Mouse (Mus musculus) stomach, embryonic 15.5 days (tissue): ENCODE data around the gene St3gal3. TPM values are rescaled to one million over a fixed set of nuclear protein-coding genes. Genes with fewer than 3 reads are reported as not detected.

Experiments
- ATAC-seq: fragments of 200-750 bp; cut with Nextera tagmentation; 2 replicates; pipeline ENCODE4 v1.8.0; 2017; ENCODE audit warnings: low read depth, moderate number of reproducible peaks, moderate TSS enrichment; ENCODE audit not compliant: insufficient read depth, low FRiP score
- H3K27ac ChIP-seq: fragments of 300-500 bp; sonication (generic); 2 replicates; pipeline ENCODE4 v1.5.1; 2015; ENCODE audit warnings: mild to moderate bottlenecking, inconsistent platforms
- H3K27me3 ChIP-seq: fragments of 300-500 bp; sonication (generic); replicated peaks from 2 replicates; pipeline ENCODE4 v1.6.1; 2015; ENCODE audit warnings: inconsistent platforms
- H3K36me3 ChIP-seq: fragments of 300-500 bp; sonication (generic); 2 replicates; pipeline ENCODE4 v1.6.1; 2015; ENCODE audit warnings: inconsistent platforms
- H3K4me1 ChIP-seq: fragments of 300-500 bp; sonication (generic); 2 replicates; pipeline ENCODE4 v1.6.1; 2015; ENCODE audit warnings: inconsistent platforms
- H3K4me2 ChIP-seq: fragments of 300-500 bp; sonication (generic); 2 replicates; pipeline ENCODE4 v1.6.1; 2015; ENCODE audit warnings: mild to moderate bottlenecking, inconsistent platforms
- H3K4me3 ChIP-seq: fragments of 300-500 bp; sonication (generic); replicated peaks from 2 replicates; pipeline ENCODE4 v1.5.1; 2015; ENCODE audit warnings: inconsistent platforms
- H3K9ac ChIP-seq: fragments of 300-500 bp; sonication (generic); 2 replicates; pipeline ENCODE4 v1.6.1; 2015; ENCODE audit warnings: inconsistent platforms
- H3K9me3 ChIP-seq: fragments of 300-500 bp; sonication (generic); 2 replicates; pipeline ENCODE4 v1.6.1; 2016; ENCODE audit warnings: inconsistent platforms
- WGBS: fragments of 180-500 bp; shearing (Covaris S2); methylation state at CpG from one replicate; pipeline ENCODE4 v1.1.7; 2015; 5-methylcytosine and 5-hydroxymethylcytosine counted together
- polyA plus RNA-seq: library from polyadenylated mRNA; unstranded; fragments of >200 nt; fragmentation: Nextera tagmentation; extraction: Ambion mirVana; gene quantifications from 2 replicates; pipeline ENCODE4 v1.2.1, GENCODE M21; 2015

St3gal3 gene
- polyA plus RNA-seq, 1 experiment from 2014 or later = 6.4 TPM

DNA sequence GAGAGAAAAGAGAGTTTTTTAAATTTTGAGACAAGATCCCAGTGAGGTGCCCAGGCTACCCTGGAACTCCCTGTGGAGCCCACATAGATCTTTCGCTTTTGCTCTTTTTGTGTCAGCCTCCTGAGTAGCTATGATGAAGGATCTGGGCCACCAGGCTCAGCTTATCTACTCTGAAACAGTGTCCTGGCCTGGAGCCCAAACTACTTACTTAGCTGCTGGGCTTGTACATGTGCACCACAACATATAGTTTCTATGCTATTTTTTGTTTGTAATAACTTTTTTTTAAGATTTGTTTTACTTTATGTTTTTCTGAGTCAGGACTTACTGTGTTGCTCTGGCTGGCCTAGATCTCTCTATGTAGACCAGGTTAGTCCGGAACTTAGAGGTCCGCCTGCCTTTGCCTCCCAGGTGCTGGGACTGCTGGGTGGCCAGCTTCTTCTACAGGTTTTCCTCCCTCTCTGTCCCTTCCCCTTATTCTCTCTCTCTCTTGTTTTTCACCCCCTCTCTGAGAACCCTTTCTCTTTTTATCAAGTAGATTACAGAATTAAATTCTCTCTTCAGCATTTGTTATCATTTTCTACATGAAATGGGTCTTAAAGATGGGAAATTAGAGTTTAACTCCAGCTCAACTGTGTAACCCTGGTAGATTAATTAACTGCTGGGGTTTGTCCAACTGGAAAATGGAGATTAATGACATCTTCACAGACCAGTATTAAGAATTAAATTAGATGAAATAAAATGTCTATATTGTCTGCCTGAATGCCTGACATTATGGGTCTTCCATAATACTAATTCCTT, 29.3 kb downstream of the St3gal3 start:
- ATAC-seq = no peak
- no peaks in the 10 kb centered on the region for H3K9me3 ChIP-seq
- H3K27me3 ChIP-seq = no peaks in the 10 kb centered on the region
- H3K4me1 ChIP-seq = peaks cover 10% of the 10 kb centered on the region
- no peak overlapping the region for H3K4me3 ChIP-seq
- no peak overlapping the region for H3K9ac ChIP-seq
- H3K4me2 ChIP-seq = no peak overlapping the region
- H3K27ac ChIP-seq = no peak overlapping the region
- H3K36me3 ChIP-seq = no peaks in the 10 kb centered on the region
- WGBS = 93% methylated on average over 3 of the region's 3 CpGs

DNA sequence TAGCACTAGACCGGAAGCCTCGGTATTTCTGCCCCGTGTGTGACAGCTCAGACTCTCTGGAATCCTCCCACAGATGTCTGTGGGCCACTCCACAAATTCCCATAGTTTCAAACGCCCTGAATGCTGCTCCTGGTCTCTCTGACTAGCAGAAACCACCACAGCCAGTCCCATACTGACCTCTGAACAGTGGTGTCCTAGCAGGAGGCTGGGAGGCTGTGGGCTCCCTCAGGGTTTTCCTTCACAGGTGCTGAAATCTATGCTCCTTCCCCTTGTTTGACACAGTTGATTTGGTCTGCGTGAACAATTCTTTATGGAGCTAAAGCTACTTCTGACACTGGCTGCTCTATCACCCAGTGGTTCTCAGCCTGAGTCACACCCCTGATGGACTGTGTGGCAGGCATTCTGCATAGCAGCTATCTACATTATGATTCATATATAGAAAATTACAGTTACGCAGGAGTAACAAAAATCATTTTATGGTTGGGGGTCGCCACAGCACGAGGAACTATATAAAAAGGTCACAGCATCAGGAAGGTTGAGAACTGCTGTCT, 31.4 kb downstream of the St3gal3 start:
- H3K27ac ChIP-seq = no peak overlapping the region
- H3K9me3 ChIP-seq = no peaks in the 10 kb centered on the region
- H3K9ac ChIP-seq = no peak overlapping the region
- no peaks in the 10 kb centered on the region for H3K4me1 ChIP-seq
- no peak overlapping the region for H3K4me3 ChIP-seq
- no peak for ATAC-seq
- no peak overlapping the region for H3K4me2 ChIP-seq
- H3K27me3 ChIP-seq = no peaks in the 10 kb centered on the region
- 81% methylated on average over 8 of the region's 8 CpGs for WGBS
- no peaks in the 10 kb centered on the region for H3K36me3 ChIP-seq

DNA sequence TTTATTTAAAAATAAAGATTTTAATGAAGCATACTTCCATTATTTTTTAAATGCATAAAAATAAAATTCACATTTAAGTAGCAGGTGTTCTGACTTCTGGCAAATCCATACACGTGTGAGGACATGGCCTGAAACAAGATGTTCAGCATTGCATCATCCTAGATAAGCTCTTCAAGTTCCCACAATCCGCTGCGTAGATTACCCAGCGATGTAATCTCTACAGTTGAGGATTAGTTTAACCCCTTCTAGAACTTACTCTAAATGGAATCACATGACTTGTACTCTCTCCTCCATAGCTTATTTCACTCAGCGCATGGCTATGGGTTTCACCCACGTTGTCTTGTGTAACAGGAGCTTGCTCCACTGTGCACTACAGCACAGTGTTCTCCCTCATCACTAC, 33.2 kb downstream of the St3gal3 start:
- Histone ChIP-seq H3K36me3 (no peaks in the 10 kb centered on the region), H3K9me3 (no peaks in the 10 kb centered on the region), H3K4me2 (no peak overlapping the region), H3K4me1 (no peaks in the 10 kb centered on the region), H3K27ac (no peak overlapping the region), H3K27me3 (no peaks in the 10 kb centered on the region), H3K4me3 (no peak overlapping the region), H3K9ac (no peak overlapping the region)
- 77% methylated on average over 6 of the region's 6 CpGs for whole genome bisulfite sequencing
- no peak for ATAC-seq

DNA sequence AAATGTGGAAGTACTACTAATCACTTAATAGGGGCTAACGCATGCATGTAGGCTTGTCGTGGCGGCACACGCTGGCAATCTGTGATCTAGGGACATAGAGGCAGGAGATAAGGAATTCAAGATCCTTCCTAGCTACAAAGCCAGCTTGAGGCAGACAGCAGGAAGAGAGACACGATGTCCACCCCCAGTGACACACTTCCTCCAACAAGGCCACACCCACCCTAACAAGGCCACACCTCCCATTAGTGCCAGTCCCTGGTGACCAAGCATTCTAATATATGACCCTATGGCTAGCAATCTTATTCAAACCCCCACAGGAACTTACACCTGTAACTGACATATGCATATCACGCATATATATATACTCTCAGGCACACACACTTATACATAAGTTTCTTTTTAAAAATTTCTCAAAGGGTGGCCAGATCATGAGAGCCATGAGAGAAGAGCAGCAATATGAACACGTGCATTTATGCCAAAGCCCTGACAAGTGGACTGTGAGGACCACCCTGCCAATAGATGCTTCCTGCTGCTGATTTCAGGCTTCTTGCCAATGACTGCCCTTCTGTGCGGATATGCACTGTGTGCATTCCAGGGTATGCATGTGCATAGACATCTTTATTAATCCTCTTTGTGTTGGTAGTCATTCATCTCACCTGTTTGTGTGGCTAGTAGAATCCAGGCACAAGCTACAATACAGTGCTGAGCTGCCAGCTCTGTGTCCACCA, 34.9 kb downstream of the St3gal3 start:
- no peaks in the 10 kb centered on the region for H3K27me3 ChIP-seq
- no peaks in the 10 kb centered on the region for H3K4me1 ChIP-seq
- H3K9me3 ChIP-seq = no peaks in the 10 kb centered on the region
- H3K36me3 ChIP-seq = no peaks in the 10 kb centered on the region
- no peak overlapping the region for H3K4me2 ChIP-seq
- H3K9ac ChIP-seq = no peak overlapping the region
- no peak overlapping the region for H3K4me3 ChIP-seq
- 86% methylated on average over 8 of the region's 8 CpGs for WGBS
- no peak overlapping the region for H3K27ac ChIP-seq
- ATAC-seq = no peak

DNA sequence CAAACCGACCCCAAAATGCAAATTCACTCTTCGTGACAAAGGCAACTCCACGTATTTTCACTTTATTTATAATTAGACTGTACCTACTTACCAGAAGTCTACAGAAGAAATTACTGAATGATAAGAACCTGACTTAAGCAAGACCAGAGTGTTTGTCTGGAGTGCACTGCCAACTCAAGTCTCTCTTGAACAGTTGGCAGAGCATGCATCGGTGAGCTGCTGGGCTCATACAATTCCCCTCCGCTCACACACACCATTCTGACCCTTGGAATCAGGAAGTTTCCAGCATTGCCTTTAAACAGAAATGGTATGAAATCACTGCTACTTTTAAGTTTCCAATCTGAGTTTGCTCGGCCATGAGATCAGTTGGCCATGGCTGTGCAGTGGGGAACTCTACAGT, 36.1 kb downstream of the St3gal3 start:
- Histone ChIP-seq H3K36me3 (no peaks in the 10 kb centered on the region), H3K27ac (no peak overlapping the region), H3K9ac (no peak overlapping the region), H3K9me3 (no peaks in the 10 kb centered on the region), H3K4me2 (no peak overlapping the region), H3K27me3 (no peaks in the 10 kb centered on the region), H3K4me1 (no peaks in the 10 kb centered on the region), H3K4me3 (no peak overlapping the region)
- no peak for ATAC-seq
- WGBS = 90% methylated on average over 6 of the region's 6 CpGs

DNA sequence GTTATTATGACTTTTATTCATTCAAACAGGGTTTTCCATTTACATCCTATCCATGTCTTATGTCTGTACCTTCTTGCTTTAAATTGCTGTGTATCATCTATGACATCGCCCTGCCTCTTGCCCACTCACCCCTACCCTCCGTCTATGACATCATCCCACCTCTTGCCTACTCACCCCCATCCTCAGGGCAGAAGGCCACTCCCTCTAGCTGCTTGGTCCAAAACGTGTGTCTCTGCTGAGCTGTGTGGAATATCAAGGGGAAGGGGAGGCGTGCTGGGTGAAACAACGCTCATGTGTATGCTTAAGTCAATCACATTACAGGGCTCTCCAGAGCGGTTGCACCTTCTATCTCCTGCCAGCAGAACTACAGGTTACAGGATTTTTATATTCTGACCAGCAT, 38.6 kb downstream of the St3gal3 start:
- no peak overlapping the region for H3K27ac ChIP-seq
- ATAC-seq = no peak
- no peak overlapping the region for H3K4me3 ChIP-seq
- H3K4me2 ChIP-seq = no peak overlapping the region
- no peaks in the 10 kb centered on the region for H3K9me3 ChIP-seq
- H3K4me1 ChIP-seq = no peaks in the 10 kb centered on the region
- H3K36me3 ChIP-seq = no peaks in the 10 kb centered on the region
- H3K27me3 ChIP-seq = no peaks in the 10 kb centered on the region
- WGBS = 71% methylated on average over 6 of the region's 6 CpGs
- H3K9ac ChIP-seq = no peak overlapping the region

DNA sequence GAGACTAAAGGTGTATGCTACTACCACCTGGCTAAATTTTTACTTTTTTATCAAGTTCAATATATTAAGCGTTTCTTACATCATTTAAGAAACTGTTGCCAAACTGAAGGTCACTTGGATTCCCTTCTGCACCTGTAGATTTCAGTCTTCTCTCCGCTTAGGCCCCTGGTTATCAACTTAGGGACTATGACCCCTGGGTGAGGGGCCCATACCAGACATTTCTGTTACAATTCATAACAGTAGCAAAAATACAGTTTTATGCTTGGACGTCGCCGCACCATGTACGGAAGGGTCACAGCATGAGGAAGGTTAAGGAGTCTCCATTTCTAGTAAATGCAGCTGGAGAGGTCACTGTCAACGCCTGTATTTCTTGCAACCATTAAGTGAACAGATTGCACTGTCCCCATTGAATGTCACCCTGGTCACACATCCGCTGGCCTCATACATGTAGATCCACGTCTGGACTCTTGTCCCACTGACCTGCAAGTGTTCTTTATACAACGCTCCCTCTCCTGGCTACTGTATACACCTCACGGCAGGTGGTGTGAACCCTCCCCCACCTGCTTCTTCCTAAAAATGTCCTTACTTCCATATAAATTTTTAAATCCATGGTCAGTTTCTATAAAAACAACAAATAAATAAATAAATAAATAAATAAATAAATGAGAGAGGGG, 41.8 kb downstream of the St3gal3 start:
- H3K9me3 ChIP-seq = no peaks in the 10 kb centered on the region
- no peak overlapping the region for H3K27ac ChIP-seq
- H3K36me3 ChIP-seq = no peaks in the 10 kb centered on the region
- H3K9ac ChIP-seq = no peak overlapping the region
- H3K27me3 ChIP-seq = no peaks in the 10 kb centered on the region
- H3K4me3 ChIP-seq = no peak overlapping the region
- ATAC-seq = no peak
- H3K4me2 ChIP-seq = no peak overlapping the region
- no peaks in the 10 kb centered on the region for H3K4me1 ChIP-seq
- 93% methylated on average over 11 of the region's 11 CpGs for WGBS

DNA sequence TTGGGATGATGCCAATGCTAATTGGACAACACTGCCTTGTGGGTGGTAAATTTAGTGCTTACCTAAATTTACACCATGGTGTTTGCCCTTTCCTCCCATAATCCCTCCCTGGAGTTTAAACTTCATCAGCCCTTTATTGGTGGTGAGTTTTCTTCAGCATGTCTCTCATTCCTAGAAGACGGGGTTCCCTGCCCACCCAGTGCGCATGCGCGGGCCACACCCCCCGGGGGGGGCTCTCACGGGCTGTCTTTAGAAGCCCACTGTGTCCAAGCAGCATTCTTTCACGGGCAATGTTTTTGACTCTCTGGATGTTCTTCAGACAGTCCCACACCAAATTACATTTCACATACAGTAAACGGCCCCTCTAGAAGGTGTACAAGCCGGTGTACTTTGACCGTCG, 44.3 kb downstream of the St3gal3 start:
- Histone ChIP-seq H3K9ac (no peak overlapping the region), H3K27ac (no peak overlapping the region), H3K4me2 (no peak overlapping the region), H3K4me3 (no peak overlapping the region), H3K36me3 (no peaks in the 10 kb centered on the region), H3K9me3 (no peaks in the 10 kb centered on the region), H3K4me1 (no peaks in the 10 kb centered on the region), H3K27me3 (no peaks in the 10 kb centered on the region)
- 88% methylated on average over 11 of the region's 11 CpGs for WGBS
- ATAC-seq = no peak

DNA sequence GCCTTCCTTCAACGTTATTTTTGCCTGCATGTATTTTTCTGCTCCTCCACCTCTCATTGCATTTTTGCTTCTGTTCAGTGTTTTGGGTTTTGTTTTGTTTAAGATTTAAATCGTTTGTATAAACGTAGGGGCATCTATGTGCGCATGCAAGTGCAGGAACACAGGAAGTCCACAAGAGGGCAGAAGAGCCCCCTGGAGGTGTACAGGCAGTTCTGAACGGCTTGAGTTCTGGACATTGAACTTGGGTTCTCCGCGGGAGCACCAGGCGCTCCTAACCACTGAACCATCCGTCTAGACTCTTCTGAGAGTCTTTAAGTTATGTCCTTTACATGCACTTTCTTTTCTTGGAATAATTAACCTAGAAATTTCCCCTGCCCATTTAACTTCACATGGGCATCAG, 44.8 kb downstream of the St3gal3 start:
- Histone ChIP-seq H3K4me3 (no peak overlapping the region), H3K27ac (no peak overlapping the region), H3K4me2 (no peak overlapping the region), H3K4me1 (no peaks in the 10 kb centered on the region), H3K9me3 (no peaks in the 10 kb centered on the region), H3K36me3 (no peaks in the 10 kb centered on the region), H3K9ac (no peak overlapping the region), H3K27me3 (no peaks in the 10 kb centered on the region)
- no peak for ATAC-seq
- WGBS = 49% methylated on average over 9 of the region's 9 CpGs

DNA sequence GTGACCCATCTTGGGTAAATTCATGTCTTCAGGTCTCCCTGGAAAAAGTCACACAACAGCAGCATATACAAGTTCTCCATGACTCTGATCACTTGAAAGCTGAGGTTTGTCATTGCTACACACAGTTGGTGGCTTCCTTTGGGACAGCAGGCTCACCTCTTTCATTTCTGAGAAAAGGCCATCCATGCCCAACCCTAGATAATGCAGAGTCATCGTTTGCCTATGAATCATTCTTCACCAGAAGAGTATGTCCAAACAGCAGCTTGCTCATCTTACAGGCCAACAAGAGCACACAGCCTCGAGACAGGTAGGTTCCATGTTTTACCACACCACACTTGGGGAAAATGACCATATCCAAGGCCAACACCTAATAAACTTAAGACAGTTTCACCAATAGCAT, 45.9 kb downstream of the St3gal3 start:
- no peaks in the 10 kb centered on the region for H3K27me3 ChIP-seq
- no peaks in the 10 kb centered on the region for H3K9me3 ChIP-seq
- no peak for ATAC-seq
- H3K27ac ChIP-seq = no peak overlapping the region
- no peaks in the 10 kb centered on the region for H3K4me1 ChIP-seq
- H3K4me2 ChIP-seq = no peak overlapping the region
- H3K4me3 ChIP-seq = no peak overlapping the region
- H3K9ac ChIP-seq = no peak overlapping the region
- H3K36me3 ChIP-seq = no peaks in the 10 kb centered on the region
- WGBS = 73% methylated on average over 2 of the region's 2 CpGs

DNA sequence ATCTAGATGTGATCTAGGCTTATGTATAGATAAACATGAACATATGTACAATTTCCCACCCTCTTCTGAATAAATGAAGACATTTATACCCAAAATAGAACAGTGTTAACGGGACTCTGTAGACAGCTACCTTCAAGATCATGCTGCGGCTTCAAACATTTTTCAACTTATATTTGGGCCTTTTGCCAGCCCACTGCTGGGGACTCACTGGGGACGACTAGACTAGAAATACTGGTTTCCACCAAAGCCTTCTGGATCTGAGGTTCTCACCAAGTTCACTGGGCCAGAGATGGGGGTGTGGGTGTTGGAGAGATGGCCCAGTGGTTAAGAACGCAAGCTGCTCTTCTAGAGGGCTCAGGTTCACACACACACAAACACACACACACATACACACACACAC, 49.7 kb downstream of the St3gal3 start:
- ATAC-seq = no peak
- Histone ChIP-seq H3K9me3 (no peaks in the 10 kb centered on the region), H3K36me3 (no peaks in the 10 kb centered on the region), H3K9ac (no peak overlapping the region), H3K27me3 (no peaks in the 10 kb centered on the region), H3K27ac (no peak overlapping the region), H3K4me1 (peaks cover 11% of the 10 kb centered on the region; the same call in 1 of the 2 replicates), H3K4me3 (no peak overlapping the region), H3K4me2 (no peak overlapping the region)
- 41% methylated on average over 4 of the region's 4 CpGs for WGBS
